Mouse (Mus musculus) myocyte (in vitro differentiated cells): ENCODE data around the gene Ocel1.

Experiments
- E2F4 ChIP-seq: IDR thresholded peaks from one replicate; pipeline ENCODE4 v1.6.1; 2011; ENCODE audit warnings: mild to moderate bottlenecking, control low read depth, moderate library complexity; ENCODE audit not compliant: insufficient read depth
- POLR2A ChIP-seq: IDR thresholded peaks from one replicate; pipeline ENCODE4 v1.6.1; 2011; ENCODE audit warnings: low read depth, mild to moderate bottlenecking, control low read depth, moderate library complexity; ENCODE audit not compliant: insufficient read length

- TF ChIP-seq POLR2A (no peak), E2F4 (no peak)
Measured at GRCm38 (mm10) chr8:71351117-71351516, 20.0 kb upstream of the Ocel1 start.
